Comparison of ENCODE assay signal across 17 mouse cellular contexts in the genomic region with DNA sequence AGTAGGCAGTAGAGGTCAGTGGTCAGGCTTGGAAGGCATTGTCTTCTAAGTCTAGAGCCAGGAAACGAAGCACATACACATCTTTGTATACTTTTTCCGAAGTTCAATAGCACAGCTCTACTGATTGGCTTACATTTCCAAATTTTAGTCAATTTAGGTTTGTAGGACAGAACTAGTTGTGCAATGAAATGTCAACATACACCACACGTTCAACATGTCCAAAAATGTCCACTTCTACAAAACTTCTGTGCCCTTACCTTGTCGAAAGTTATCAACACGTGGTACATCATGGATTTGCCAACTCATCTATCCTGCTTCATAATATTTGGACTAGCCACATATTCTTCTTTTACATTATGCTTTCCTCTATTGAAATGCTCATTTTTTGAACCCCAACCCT. TPM values are rescaled to one million over a fixed set of nuclear protein-coding genes. Genes with fewer than 3 reads are reported as not detected.
"Had no signal": no experiment of that assay in that cellular context is flagged by ENCODE, and none has a peak within 500 bp of the region (broad histone marks: within the 10 kb centered on the region; RNA-seq: fewer than 3 reads in every experiment).

No protein-coding gene starts in this region.

- H3K4me2 ChIP-seq: neural tube, embryonic 13.5 days; neural tube, embryonic 15.5 days; stomach, embryonic 15.5 days had no signal

- H3K4me1 ChIP-seq: neural tube, embryonic 15.5 days; stomach, embryonic 15.5 days had no signal

- H3K27me3 ChIP-seq: stomach, embryonic 15.5 days had no signal

- DNase-seq: retina, postnatal 1 day; right cerebral cortex, adult 18-20 months; right cerebral cortex, postnatal 14 days; right cerebral cortex, postnatal 25 days; right cerebral cortex, postnatal 4 days; spleen, adult 18-20 months; thymus, adult 18-20 months; thymus, adult 2 months; thymus, postnatal 14 days; thymus, postnatal 25 days; thymus, postnatal 36 days; thymus, postnatal 4 days had no signal

- H3K4me3 ChIP-seq: neural tube, embryonic 13.5 days; neural tube, embryonic 15.5 days; stomach, embryonic 15.5 days had no signal

- H3K9ac ChIP-seq: neural tube, embryonic 13.5 days; neural tube, embryonic 15.5 days; stomach, embryonic 15.5 days had no signal

- H3K36me3 ChIP-seq: neural tube, embryonic 13.5 days; neural tube, embryonic 15.5 days; stomach, embryonic 15.5 days had no signal

- H3K27ac ChIP-seq: neural tube, embryonic 13.5 days; neural tube, embryonic 15.5 days; stomach, embryonic 15.5 days; stomach, postnatal 0 days had no signal

- H3K9me3 ChIP-seq: neural tube, embryonic 13.5 days; neural tube, embryonic 15.5 days; stomach, embryonic 15.5 days had no signal

RNA-seq across cellular contexts. Expression of gene Pappa, which starts 10.4 kb away (rescaled TPM):
- total RNA-seq: neutrophil, adult 5-6 weeks had no signal
